ENCODE assay signal across 7 mouse cellular contexts in genomic region chr11:87985643-87986042, GRCm38 (mm10). TPM values are rescaled to one million over a fixed set of nuclear protein-coding genes. Genes with fewer than 3 reads are reported as not detected.
DNase-seq lines count a peak whose midpoint lies in the region; ATAC-seq and TF ChIP-seq lines count a peak whose summit lies in the region.

No protein-coding gene starts in this region.

- 0 out of 2 replicates have a peak overlapping the region, but pooled peaks have one; percentile 5 for H3K27ac ChIP-seq in kidney, postnatal 0 days
- H3K27ac ChIP-seq in embryonic facial prominence, embryonic 15.5 days (replicated peaks) = no peak overlapping the region
- H3K27ac ChIP-seq in hindbrain, postnatal 0 days = no peak overlapping the region
- no peak overlapping the region for H3K27ac ChIP-seq in neural tube, embryonic 12.5 days

- H3K9me3 ChIP-seq in kidney, postnatal 0 days (replicated peaks; ENCODE audit: low read length) = no peaks in the 10 kb centered on the region
- no peaks in the 10 kb centered on the region for H3K9me3 ChIP-seq in embryonic facial prominence, embryonic 15.5 days (replicated peaks)
- no peaks in the 10 kb centered on the region for H3K9me3 ChIP-seq in hindbrain, postnatal 0 days (ENCODE audit: low read length)
- no peaks in the 10 kb centered on the region for H3K9me3 ChIP-seq in neural tube, embryonic 12.5 days

- WGBS in kidney, postnatal 0 days = 31% methylated on average over 9 of the region's 9 CpGs
- WGBS in embryonic facial prominence, embryonic 15.5 days = 41% methylated on average over 9 of the region's 9 CpGs
- 21% methylated on average over 9 of the region's 9 CpGs for WGBS in hindbrain, postnatal 0 days
- 53% methylated on average over 9 of the region's 9 CpGs for whole genome bisulfite sequencing in neural tube, embryonic 12.5 days

- peaks cover 22% of the 10 kb centered on the region for H3K36me3 ChIP-seq in kidney, postnatal 0 days (ENCODE audit: insufficient read depth, low read length)
- peaks cover 31% of the 10 kb centered on the region for H3K36me3 ChIP-seq in embryonic facial prominence, embryonic 15.5 days
- peaks cover 21% of the 10 kb centered on the region for H3K36me3 ChIP-seq in hindbrain, postnatal 0 days (ENCODE audit: insufficient read depth, low read length)
- peaks cover 33% of the 10 kb centered on the region for H3K36me3 ChIP-seq in neural tube, embryonic 12.5 days

- H3K4me2 ChIP-seq in kidney, postnatal 0 days (ENCODE audit: low read length) = peak overlapping the region; percentile 61
- H3K4me2 ChIP-seq in embryonic facial prominence, embryonic 15.5 days (replicated peaks) = peak overlapping the region; percentile 73
- peak overlapping the region; percentile 86 for H3K4me2 ChIP-seq in hindbrain, postnatal 0 days (ENCODE audit: low read depth, low read length)
- H3K4me2 ChIP-seq in neural tube, embryonic 12.5 days (replicated peaks) = peak overlapping the region; percentile 78

- TF ChIP-seq CTCF in kidney, postnatal 0 days (IDR thresholded peaks at IDR 0.05; ENCODE audit: low read depth) = no peak
- TF ChIP-seq CTCF in hindbrain, postnatal 0 days (IDR thresholded peaks at IDR 0.05; ENCODE audit: low read depth) = no peak

- peak overlapping the region; percentile 48 for H3K9ac ChIP-seq in kidney, postnatal 0 days (ENCODE audit: low read depth, low read length)
- H3K9ac ChIP-seq in embryonic facial prominence, embryonic 15.5 days = 0 out of 2 replicates have a peak overlapping the region, but pooled peaks have one; percentile 26
- peak overlapping the region; percentile 98; the same call in 1 of the 2 replicates for H3K9ac ChIP-seq in hindbrain, postnatal 0 days (replicated peaks; ENCODE audit: low read length)
- peak overlapping the region; percentile 61 for H3K9ac ChIP-seq in neural tube, embryonic 12.5 days

- no peak for ATAC-seq in kidney, postnatal 0 days (replicated peaks; ENCODE audit: low FRiP score, low read depth)
- no peak for ATAC-seq in embryonic facial prominence, embryonic 15.5 days (ENCODE audit: insufficient number of reproducible peaks, low FRiP score, low TSS enrichment, low read depth)
- ATAC-seq in hindbrain, postnatal 0 days = no peak
- ATAC-seq in neural tube, embryonic 12.5 days (ENCODE audit: low FRiP score, low read depth) = no peak
- ATAC-seq in erythroid progenitor cell, adult 5-6 weeks (replicated peaks; ENCODE audit: low FRiP score, poor library complexity, severe bottlenecking) = no peak

- H3K4me3 ChIP-seq in kidney, postnatal 0 days (replicated peaks; ENCODE audit: low read depth, low read length) = peak overlapping the region; percentile 88
- peak overlapping the region; percentile 98 for H3K4me3 ChIP-seq in embryonic facial prominence, embryonic 15.5 days (replicated peaks)
- peak overlapping the region; percentile 99 for H3K4me3 ChIP-seq in hindbrain, postnatal 0 days (ENCODE audit: low read length)
- peak overlapping the region; percentile 100 for H3K4me3 ChIP-seq in neural tube, embryonic 12.5 days

- peaks cover 26% of the 10 kb centered on the region for H3K4me1 ChIP-seq in kidney, postnatal 0 days (replicated peaks; ENCODE audit: insufficient read depth, low read length)
- H3K4me1 ChIP-seq in embryonic facial prominence, embryonic 15.5 days = peaks cover 30% of the 10 kb centered on the region
- H3K4me1 ChIP-seq in hindbrain, postnatal 0 days (ENCODE audit: insufficient read depth, low read length) = peaks cover 20% of the 10 kb centered on the region
- H3K4me1 ChIP-seq in neural tube, embryonic 12.5 days = peaks cover 31% of the 10 kb centered on the region

- DNase-seq in kidney, postnatal 0 days (ENCODE audit: low spot score) = no peak
- DNase-seq in kidney, postnatal 25 days = no peak
- DNase-seq in hindbrain, postnatal 0 days (ENCODE audit: low spot score) = peak; percentile 20
- no peak for DNase-seq in frontal cortex, postnatal 36 days (ENCODE audit: low spot score in 2 of 2)

- no peaks in the 10 kb centered on the region for H3K27me3 ChIP-seq in kidney, postnatal 0 days (ENCODE audit: insufficient read depth, low read length)
- no peaks in the 10 kb centered on the region for H3K27me3 ChIP-seq in embryonic facial prominence, embryonic 15.5 days
- H3K27me3 ChIP-seq in hindbrain, postnatal 0 days (ENCODE audit: insufficient read depth, low read length) = no peaks in the 10 kb centered on the region
- no peaks in the 10 kb centered on the region for H3K27me3 ChIP-seq in neural tube, embryonic 12.5 days (replicated peaks)

RNA-seq across cellular contexts. Expression of gene Dynll2, which starts 1.7 kb away (rescaled TPM):
- 24.0 and 24.7 TPM in 2 replicates for polyA plus RNA-seq in kidney, postnatal 0 days (2015; fragmentation: Nextera tagmentation; extraction: Ambion mirVana)
- polyA plus RNA-seq in embryonic facial prominence, embryonic 15.5 days (2015; fragmentation: Nextera tagmentation; extraction: Ambion mirVana) = 19.5 and 22.4 TPM in 2 replicates
- 51.3 and 62.1 TPM in 2 replicates for total RNA-seq in hindbrain, postnatal 0 days (2014; rRNA removed)
- 59.7 and 60.5 TPM in 2 replicates for polyA plus RNA-seq in hindbrain, postnatal 0 days (2015; fragmentation: Nextera tagmentation; extraction: Ambion mirVana)
- 46.3 and 59.8 TPM in 2 replicates for polyA plus RNA-seq in neural tube, embryonic 12.5 days (2016; fragmentation: Nextera tagmentation; extraction: Ambion mirVana)
- 8.4 and 10.1 TPM in 2 replicates for total RNA-seq in erythroid progenitor cell, adult 5-6 weeks (2015; ENCODE audit: low replicate concordance)
- total RNA-seq in erythroid progenitor cell, adult 5-6 weeks (2017; ENCODE audit: low replicate concordance) = 1.5 and 5.9 TPM in 2 replicates

Comparison
In these comparisons a context has a peak if more than half of its experiments do, and no peak if none do; other contexts are left out.
1. H3K9ac ChIP-seq: peak in every context shown above with its lines; median percentile 98 in hindbrain, postnatal 0 days; 61 in neural tube, embryonic 12.5 days; 48 in kidney, postnatal 0 days; 26 in embryonic facial prominence, embryonic 15.5 days.